Mouse (Mus musculus): Measurements from ENCODE around the gene Usp11.

- TF ChIP-seq CTCF (IDR thresholded peaks at IDR 0.05): no peak
- peak; percentile 59 for TF ChIP-seq POLR2A (IDR thresholded peaks at IDR 0.05; ENCODE audit: insufficient read depth, low read depth, low read length)
Observed at GRCm38 (mm10) chrX:20658026-20658652, 45.6 kb upstream of the Usp11 start, which contains the start of gene Uba1.
